Mouse (Mus musculus) embryonic facial prominence, embryonic 10.5 days (tissue): Measurements from ENCODE around the gene Rpl22. TPM values are rescaled to one million over a fixed set of nuclear protein-coding genes. Genes with fewer than 3 reads are reported as not detected.

Source experiments
- DNase-seq: peaks from one replicate; pipeline ENCODE4 v3.0.0-alpha.2; 2017; ENCODE audit warnings: low spot score
- H3K27ac ChIP-seq: fragments of 300-500 bp; sonication (generic); replicated peaks from 2 replicates; pipeline ENCODE4 v1.5.1; 2016; ENCODE audit warnings: mild to moderate bottlenecking
- H3K27me3 ChIP-seq: fragments of 300-500 bp; sonication (generic); replicated peaks from 2 replicates; pipeline ENCODE4 v1.6.1; 2016; ENCODE audit warnings: low read depth, mild to moderate bottlenecking; ENCODE audit not compliant: poor library complexity, severe bottlenecking
- H3K36me3 ChIP-seq: fragments of 300-500 bp; sonication (generic); replicated peaks from 2 replicates; pipeline ENCODE4 v1.6.1; 2016; ENCODE audit warnings: mild to moderate bottlenecking, moderate library complexity
- H3K4me1 ChIP-seq: fragments of 300-500 bp; sonication (generic); 2 replicates; pipeline ENCODE4 v1.6.1; 2016
- H3K4me3 ChIP-seq: fragments of 300-500 bp; sonication (generic); 2 replicates; pipeline ENCODE4 v1.5.1; 2016; ENCODE audit warnings: mild to moderate bottlenecking, moderate library complexity
- H3K9me3 ChIP-seq: fragments of 300-500 bp; sonication (generic); 2 replicates; pipeline ENCODE4 v1.6.1; 2016; ENCODE audit warnings: mild to moderate bottlenecking
- WGBS: fragments of 180-500 bp; shearing (Covaris S2); methylation state at CpG from one replicate; pipeline ENCODE4 v1.1.7; 2016; 5-methylcytosine and 5-hydroxymethylcytosine counted together
- polyA plus RNA-seq: library from polyadenylated mRNA; unstranded; fragments of >200 nt; fragmentation: Nextera tagmentation; extraction: Ambion mirVana; gene quantifications from 2 replicates; pipeline ENCODE4 v1.2.1, GENCODE M21; 2016

The Rpl22 gene
- polyA plus RNA-seq, 1 experiment from 2014 or later = 360 TPM

DNA sequence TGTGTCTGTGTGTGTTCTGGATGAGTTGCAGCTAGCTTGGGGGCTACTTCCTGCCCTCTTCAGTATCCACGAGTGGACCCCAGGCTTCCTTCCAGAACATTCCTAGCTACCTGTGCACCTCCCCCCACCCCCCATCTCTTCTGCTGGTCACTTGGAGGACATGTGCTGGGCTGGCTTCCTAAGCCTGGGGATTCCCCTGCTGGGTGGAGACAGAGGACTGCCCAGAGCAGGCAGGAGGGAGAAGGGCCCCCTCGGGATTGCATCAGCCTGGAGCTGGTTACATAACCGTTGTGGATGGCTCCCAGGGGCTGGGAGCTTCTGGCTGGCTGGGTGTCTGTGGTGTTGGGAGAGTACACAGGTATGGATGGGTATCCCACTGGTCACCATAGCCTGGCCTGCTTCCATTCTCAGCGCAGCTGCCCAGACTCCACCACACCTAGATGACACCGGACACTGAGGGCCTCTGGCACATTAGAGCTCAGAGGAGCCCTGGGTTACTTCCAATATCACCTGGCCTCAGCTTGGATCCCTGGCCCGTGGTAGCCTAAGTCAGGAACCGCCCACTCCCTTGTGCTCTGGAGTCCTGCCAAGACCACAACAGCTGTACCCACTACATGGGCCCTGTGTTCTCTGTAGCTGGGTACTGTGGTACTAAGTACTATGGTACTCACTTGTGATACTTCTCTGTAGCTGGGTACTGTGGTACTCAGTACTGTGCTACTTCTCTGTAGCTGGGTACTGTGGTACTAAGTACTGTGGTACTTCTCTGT is 19.8 kb downstream of the Rpl22 start:
- H3K4me3 ChIP-seq = no peak overlapping the region
- no peaks in the 10 kb centered on the region for H3K36me3 ChIP-seq
- H3K4me1 ChIP-seq = peaks cover 32% of the 10 kb centered on the region
- 57% methylated on average over 7 of the region's 7 CpGs for WGBS
- peaks cover 79% of the 10 kb centered on the region for H3K27me3 ChIP-seq
- H3K27ac ChIP-seq = no peak overlapping the region
- H3K9me3 ChIP-seq = no peaks in the 10 kb centered on the region
- DNase-seq = no peak

DNA sequence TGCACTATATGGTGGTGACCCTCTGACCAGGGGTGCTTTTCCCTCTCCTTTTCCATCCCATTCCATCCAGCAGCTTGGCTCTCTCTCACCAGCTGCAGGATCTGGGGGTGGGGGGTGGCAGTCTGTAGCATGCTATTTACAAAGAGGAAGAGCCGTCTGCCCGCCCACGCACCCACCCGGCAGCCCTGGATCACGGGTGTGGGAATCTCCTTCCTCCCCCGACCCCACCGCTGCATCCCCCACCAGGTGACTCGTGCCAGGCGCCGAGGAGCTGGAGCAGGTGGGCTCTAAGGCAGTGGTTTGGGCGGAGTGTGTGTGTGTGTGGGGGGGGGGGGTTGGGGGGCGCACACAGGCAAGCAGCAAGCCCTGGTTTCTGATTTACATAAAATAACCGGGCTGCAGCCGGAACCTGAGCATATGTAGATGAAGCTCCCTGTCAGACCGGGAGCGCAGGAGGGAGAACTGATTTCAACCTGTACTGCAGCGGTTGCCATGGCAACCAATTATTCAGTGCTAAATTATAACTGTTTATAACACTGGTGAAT is 24.4 kb downstream of the Rpl22 start:
- Histone ChIP-seq H3K36me3 (no peaks in the 10 kb centered on the region), H3K4me3 (no peak overlapping the region), H3K27me3 (peaks cover 57% of the 10 kb centered on the region), H3K27ac (no peak overlapping the region), H3K9me3 (no peaks in the 10 kb centered on the region), H3K4me1 (peaks cover 23% of the 10 kb centered on the region)
- WGBS = 17% methylated on average over 17 of the region's 17 CpGs
- no peak for DNase-seq

DNA sequence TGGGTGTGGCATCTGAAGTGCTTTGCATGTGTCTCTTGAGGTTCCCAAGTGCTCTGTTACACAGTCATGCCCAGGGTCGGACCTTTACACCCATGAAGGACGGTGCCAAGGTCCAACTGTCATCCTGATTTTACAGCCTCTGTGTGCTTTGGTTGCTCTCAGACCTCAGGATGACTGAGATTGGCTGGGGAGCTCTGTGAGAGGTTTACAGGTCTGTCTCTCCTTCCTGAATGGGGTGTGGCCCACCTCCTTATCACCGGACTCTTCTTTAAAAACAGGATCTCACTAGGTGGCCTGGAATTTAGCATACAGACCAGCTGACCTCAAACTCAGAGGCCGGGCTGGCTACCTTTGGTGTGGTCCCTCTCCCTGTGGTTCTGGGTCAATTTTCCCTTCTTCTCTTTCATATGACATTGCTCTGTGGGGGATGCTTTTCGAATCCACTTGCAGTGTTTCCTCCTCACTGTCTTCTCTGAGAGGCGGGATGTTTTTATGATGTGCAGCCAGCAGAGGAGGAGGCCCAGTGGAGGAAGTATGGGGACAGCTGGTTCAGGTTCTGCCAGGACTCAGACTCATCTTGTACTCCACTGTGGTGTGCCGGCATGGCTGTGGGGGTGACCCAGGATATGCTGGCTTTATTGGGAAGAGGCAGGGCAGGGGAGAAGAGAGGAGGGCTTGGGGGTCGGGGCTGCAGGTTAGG is 25.3 kb downstream of the Rpl22 start:
- Histone ChIP-seq H3K27ac (no peak overlapping the region), H3K36me3 (no peaks in the 10 kb centered on the region), H3K4me3 (no peak overlapping the region), H3K4me1 (peaks cover 18% of the 10 kb centered on the region), H3K9me3 (no peaks in the 10 kb centered on the region), H3K27me3 (peaks cover 51% of the 10 kb centered on the region)
- DNase-seq = no peak
- 42% methylated on average over 8 of the region's 8 CpGs for WGBS

DNA sequence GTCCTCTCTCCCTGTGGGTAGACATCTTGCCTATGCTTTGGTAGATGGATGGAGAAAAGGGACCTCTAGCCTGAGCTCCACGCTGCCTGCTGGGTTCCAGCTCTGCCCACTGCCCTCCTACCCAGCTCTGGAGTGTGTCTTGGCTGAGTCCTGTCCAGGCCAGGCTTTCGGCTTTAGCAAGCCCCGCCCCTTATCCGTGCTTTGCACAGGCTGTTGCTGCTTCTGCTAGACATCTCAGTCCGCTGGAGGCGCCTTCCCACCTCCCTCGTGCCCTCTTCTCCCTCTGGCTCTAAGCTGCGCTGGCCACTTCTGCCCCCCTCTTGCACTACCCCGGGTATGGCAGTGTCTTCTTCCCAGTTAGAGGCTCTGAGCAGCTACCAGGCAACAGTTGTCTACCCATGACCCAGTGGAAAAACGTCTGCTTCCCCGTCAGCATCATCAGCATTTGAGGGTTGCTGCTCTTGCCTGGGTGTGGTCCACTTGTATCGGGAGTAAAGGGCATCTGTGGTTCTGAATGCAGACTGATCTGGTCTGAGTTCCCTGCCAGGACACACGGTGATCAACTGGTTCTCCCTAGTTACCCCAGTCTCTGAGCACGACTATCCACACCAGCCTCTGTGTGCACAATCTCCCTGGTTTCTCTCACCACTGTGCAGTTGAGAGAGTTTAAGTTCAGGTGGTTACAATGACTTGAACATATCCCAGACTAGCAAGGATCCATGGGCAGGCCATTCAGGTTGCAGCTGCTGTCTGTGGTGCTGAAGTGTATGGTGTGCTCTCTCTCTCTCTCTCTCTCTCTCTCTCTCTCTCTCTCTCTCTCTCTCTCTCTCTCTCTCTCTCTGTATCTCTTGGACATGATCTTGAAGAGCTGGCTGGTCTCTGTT is 26.1 kb downstream of the Rpl22 start:
- Histone ChIP-seq H3K36me3 (no peaks in the 10 kb centered on the region), H3K9me3 (no peaks in the 10 kb centered on the region), H3K4me1 (peaks cover 18% of the 10 kb centered on the region), H3K27me3 (peaks cover 51% of the 10 kb centered on the region), H3K27ac (no peak overlapping the region), H3K4me3 (no peak overlapping the region)
- DNase-seq = peak; percentile 49
- WGBS = 15% methylated on average over 14 of the region's 14 CpGs

DNA sequence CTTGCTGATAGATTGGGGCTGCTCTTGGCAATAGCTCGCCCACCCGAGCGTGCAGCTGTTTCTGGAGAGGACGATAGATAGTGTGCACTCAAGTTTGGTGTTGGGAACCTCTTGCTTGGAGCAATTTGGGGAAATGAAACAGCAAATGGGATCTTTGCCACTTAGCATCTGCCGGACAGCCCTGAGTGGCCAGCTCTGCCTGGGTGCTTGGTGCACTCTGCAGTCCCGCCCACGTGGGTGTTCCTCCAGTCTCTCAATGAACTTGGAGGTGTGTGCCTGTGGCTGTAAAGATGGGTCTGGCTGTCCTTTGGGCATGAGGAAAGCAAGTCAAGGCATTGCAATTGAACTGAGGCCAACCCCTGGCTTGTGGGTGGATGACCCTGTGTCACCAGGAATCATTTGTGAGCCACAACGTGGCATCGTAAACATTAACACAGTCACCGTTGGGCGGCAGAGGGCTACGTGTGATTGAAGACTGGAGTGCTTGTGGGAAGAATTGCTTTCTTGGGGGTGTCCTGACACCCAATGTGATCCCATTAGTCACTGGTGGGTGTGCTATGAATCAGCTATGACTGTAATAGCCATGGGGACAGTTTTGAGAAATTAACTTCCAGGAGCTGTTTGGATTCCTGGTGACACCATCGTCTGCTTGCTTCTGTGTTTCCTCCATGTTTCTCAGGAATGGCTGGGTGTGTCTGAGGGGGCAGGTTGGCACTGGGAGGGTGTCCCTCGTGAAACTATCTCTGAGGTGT is 28.5 kb downstream of the Rpl22 start:
- peaks cover 18% of the 10 kb centered on the region for H3K4me1 ChIP-seq
- 85% methylated on average over 14 of the region's 14 CpGs for WGBS

DNA sequence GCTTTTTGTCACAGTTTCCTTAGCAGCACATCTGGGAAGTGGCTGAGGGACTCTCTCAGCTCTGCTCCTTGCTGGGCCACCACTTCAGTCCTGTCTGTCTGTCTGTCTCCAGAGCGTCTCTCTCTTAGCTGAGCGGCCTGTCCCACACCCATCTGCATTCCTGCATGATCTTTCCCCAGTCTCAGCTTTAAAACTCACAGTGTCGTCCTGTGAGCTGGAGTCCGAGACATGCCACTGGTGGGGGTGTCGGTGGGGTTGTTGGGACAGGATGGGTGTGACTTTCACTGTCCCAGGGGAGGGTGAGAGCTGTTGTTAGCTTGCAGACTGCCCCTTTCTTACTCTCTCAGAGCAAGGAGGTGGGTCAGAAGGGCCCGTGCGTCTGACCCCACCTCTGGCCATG is 30.1 kb downstream of the Rpl22 start:
- Histone ChIP-seq H3K36me3 (no peaks in the 10 kb centered on the region), H3K4me1 (peaks cover 20% of the 10 kb centered on the region), H3K9me3 (no peaks in the 10 kb centered on the region), H3K27ac (no peak overlapping the region), H3K27me3 (peaks cover 44% of the 10 kb centered on the region), H3K4me3 (no peak overlapping the region)
- DNase-seq = no peak
- WGBS = 82% methylated on average over 7 of the region's 7 CpGs

More for the DNA sequence above, 28.5 kb downstream of the Rpl22 start:
- Histone ChIP-seq H3K27me3 (peaks cover 44% of the 10 kb centered on the region), H3K9me3 (no peaks in the 10 kb centered on the region), H3K27ac (no peak overlapping the region), H3K36me3 (no peaks in the 10 kb centered on the region), H3K4me3 (no peak overlapping the region)
- DNase-seq = no peak

DNA sequence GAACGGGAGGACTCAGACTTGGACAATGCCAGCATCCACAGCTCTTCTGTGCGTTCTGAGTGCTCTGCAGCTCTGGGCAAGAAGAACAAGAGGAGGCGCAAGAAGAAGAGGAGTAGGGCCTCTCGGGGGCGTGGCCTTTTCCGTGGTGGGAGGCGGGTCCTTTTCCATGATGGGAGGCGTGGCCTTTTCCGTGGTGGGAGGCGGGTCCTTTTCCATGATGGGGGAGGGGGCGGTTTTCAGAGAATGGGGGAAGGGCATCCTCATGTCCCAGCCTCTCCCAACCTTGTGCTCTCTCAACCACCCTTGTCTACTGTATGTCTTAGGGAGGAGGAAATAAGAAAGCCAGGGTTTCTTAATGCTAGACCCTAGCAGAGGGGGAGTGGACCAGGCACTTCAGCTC is 34.2 kb downstream of the Rpl22 start:
- Histone ChIP-seq H3K27ac (no peak overlapping the region), H3K4me1 (peaks cover 26% of the 10 kb centered on the region), H3K4me3 (no peak overlapping the region), H3K27me3 (peaks cover 36% of the 10 kb centered on the region), H3K36me3 (no peaks in the 10 kb centered on the region), H3K9me3 (no peaks in the 10 kb centered on the region)
- 7% methylated on average over 11 of the region's 11 CpGs for WGBS
- DNase-seq = no peak

DNA sequence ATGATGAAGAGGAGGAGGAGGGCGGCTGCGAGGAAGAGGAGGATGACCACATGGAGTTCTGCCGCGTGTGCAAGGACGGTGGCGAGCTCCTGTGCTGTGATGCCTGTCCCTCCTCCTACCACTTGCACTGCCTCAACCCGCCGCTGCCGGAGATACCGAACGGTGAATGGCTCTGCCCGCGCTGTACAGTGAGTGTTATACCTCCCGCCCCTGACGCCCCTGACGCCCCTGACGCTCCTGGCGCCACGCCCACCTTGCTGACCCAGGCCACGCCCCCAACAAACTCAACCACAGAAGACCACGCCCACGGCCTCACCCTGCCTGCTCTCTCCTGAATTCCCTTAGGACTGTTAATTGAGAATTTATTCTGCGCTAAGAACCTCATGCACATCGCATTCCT is 35.3 kb downstream of the Rpl22 start:
- peaks cover 32% of the 10 kb centered on the region for H3K4me1 ChIP-seq
- DNase-seq = peak; percentile 85
- H3K4me3 ChIP-seq = peak overlapping the region; percentile 48
- no peak overlapping the region for H3K27ac ChIP-seq
- H3K9me3 ChIP-seq = no peaks in the 10 kb centered on the region
- H3K36me3 ChIP-seq = no peaks in the 10 kb centered on the region
- H3K27me3 ChIP-seq = peaks cover 41% of the 10 kb centered on the region
- WGBS = 1% methylated on average over 24 of the region's 24 CpGs

DNA sequence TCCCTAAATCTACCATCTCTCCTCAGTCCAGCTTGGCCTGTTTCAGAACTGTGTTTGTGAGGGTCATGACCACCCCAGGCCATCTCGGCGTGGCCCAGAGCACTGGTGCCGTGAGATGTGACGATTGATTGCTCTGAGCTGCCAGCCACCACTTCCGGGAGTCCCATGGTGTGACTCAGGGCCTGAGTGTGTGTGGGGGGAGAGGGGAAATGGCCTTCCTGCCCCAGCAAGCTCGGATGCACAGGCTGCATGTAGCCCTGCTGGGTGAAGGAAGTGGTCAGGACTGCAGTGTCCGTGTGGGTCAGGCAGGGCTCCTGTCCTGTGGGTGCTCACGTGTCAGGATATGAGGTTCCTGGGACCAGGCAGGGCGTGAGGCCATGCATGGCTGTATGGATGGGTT is 36.6 kb downstream of the Rpl22 start:
- WGBS = 73% methylated on average over 9 of the region's 9 CpGs
- Histone ChIP-seq H3K9me3 (no peaks in the 10 kb centered on the region), H3K4me1 (peaks cover 32% of the 10 kb centered on the region), H3K36me3 (no peaks in the 10 kb centered on the region), H3K27ac (no peak overlapping the region), H3K27me3 (peaks cover 44% of the 10 kb centered on the region), H3K4me3 (no peak overlapping the region)
- DNase-seq = no peak

DNA sequence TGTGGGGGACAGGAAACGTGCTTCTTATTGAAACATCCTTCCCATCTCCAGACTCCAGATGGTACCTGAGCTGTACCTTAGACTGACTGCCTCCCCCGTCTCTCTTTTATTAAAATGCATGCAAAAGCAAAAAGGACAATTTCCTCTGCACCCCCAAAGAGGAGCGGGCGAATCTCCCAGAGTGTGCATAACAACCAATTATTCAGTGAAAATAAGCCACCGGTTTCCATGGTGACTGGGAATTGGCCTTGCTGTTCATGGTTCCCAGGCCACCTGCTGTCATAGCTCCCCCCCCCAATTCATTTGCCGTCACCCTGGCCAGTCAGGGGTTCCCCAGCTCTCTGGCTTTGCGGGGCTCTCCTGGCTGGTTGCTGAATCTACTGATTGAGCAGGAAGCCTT is 39.7 kb downstream of the Rpl22 start:
- Histone ChIP-seq H3K4me1 (peaks cover 30% of the 10 kb centered on the region), H3K27ac (no peak overlapping the region), H3K27me3 (peaks cover 22% of the 10 kb centered on the region), H3K36me3 (no peaks in the 10 kb centered on the region), H3K9me3 (no peaks in the 10 kb centered on the region), H3K4me3 (no peak overlapping the region)
- DNase-seq = no peak
- WGBS = 71% methylated on average over 7 of the region's 7 CpGs

DNA sequence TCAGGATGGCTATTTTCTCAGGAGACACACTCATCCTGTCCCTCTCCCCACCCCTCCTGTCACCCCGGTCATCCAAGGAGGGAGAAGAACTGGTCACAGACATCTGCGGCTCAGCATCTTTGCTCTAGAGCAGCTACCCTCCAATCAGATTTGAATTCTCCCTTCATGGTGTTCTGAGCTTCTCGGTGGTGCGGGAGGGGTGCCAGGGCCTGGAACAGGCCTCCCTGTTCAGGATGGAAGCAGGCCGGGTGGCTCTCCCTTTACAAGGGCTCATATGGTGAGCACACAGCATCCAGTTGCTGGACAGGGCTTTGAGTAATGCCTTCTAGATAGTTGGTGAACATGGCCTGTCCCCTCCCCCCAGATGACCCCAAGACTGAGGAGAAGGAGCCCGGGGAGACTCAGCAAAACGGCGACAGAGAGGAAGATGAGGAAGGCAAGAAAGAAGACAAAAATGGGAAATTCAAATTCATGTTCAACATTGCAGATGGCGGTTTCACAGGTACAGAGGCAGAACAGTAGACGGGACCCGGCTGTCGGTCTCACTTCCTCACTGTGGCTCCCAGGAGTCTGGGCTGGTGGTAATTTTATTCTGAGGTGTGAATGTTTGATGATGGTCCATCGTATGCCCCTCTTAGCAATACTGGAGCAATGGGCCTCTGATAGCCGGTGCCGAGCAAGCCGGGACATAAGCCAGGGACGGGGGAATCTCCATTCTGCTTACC is 57.1 kb downstream of the Rpl22 start:
- no peak for DNase-seq
- Histone ChIP-seq H3K27me3 (no peaks in the 10 kb centered on the region), H3K27ac (no peak overlapping the region), H3K4me1 (peaks cover 5% of the 10 kb centered on the region; the same call in 1 of the 2 replicates), H3K36me3 (no peaks in the 10 kb centered on the region), H3K9me3 (no peaks in the 10 kb centered on the region), H3K4me3 (no peak overlapping the region)
- WGBS = 88% methylated on average over 17 of the region's 17 CpGs
